Mouse (Mus musculus) kidney, postnatal 4 days (tissue): ENCODE results near the gene Ppp2r3c.
"Not testable (repeated sequence)": the region's sequence is repeated elsewhere in the genome, so short reads cannot be mapped to it uniquely, and the experiment has no call there.

Experiments used
- DNase-seq, 2 experiments: peaks; one replicate each; pipeline ENCODE4 v3.0.0; 2021; ENCODE audit warnings: mixed read lengths in 2 of 2

Ppp2r3c gene

DNA sequence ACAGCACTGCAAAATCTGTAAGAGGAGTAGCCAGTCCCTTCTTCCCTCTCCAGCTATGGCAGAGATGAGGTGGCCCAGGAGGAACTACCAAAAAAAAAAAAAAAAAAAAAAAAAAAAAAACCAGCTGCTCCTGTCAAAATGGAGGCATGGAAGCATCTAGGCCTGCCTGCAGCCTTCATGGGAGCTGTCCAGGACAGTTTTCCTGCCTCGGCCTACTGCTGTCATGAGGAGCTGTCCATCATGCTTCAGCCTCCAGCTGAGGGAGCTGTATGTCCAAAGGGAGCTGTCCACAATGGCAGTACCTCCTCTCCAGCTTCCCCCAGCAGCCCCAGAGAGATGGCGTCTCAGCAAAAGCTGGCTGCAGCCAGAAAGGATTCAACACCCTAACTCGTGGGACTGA is 30.6 kb downstream of the Ppp2r3c start:
- DNase-seq, result peak in 1 of 2 experiments; percentile 2

- DNase-seq, result not testable (repeated sequence)
Measured at GRCm38 (mm10) chr12:55263385-55263784, 39.4 kb downstream of the Ppp2r3c start.

DNA sequence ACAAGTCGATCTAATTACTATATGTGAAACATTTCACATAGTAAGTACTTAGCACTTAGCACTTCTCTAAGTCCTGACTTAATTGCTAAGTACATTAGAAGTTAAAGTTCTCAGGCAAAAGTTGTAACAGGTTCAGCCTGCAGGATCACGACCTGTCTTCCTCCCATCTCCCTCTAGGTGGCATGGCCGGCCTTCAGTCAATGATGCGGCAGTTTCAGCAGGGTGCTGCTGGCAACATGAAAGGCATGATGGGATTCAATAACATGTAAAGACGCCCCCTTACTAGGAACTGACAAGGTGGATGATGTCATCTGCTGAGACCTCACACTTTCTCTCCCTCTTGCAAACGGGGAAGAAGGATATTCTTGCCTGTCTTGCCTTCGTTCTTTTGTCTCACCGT is 40.8 kb downstream of the Ppp2r3c start:
- not testable (repeated sequence) for DNase-seq

GRCm38 (mm10) chr12:55242243-55242642 is 60.6 kb downstream of the Ppp2r3c start:
- DNase-seq, result not testable (repeated sequence)

GRCm38 (mm10) chr12:55230520-55230861 is 72.3 kb downstream of the Ppp2r3c start:
- peak; percentile 5 to 28 for DNase-seq

DNA sequence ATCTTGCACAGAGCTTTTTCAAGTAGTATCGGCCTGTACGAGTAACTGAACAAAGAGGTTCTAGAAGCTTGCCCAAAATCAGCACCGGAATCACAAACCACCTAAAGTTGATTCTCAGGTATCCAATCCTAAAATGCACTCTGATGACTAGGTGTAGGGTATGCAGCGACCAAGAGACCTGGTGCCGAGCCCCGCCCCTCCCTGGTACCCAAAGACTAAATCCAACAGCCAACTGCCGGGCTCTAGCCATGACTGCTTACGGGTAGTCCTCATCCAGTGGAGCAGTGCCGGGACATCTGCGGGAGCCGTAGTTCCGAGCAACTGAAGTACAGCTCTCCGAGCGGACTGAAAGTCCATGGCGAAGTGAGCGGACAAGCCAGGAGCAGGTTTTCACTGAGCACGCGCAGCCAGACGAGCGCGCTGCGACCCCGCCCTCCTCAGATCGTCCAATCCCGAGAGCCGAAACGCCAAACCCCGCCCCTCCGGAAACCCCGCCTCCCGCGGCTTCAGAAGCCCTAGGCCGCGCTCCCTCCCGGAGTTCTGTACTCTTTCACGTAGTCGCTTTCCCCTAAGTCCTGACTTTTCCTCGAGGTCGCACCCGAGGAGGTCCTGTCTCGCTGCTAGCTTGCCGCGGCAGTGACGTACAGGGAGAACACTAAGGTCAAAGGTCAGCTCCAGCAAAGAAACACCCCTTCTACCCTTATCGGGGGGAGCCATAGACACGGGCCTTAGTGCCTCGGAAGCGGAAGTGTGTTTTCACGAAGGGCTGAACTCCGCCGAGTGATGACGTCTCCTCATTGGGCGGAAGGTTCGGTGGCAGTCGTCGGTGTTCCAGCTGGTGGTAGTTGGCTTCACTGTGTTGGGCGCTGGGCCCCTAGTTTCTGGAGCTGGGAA is 72.9 kb downstream of the Ppp2r3c start, which contains the start of gene Srp54c:
Gene Srp54c, plus strand, starts transcription at position 543 of the 894 bp plus-strand sequence.
- not testable (repeated sequence) for DNase-seq
